Mouse (Mus musculus) megakaryocyte-erythroid progenitor cell, adult 5-6 weeks (primary cell): Measurements from ENCODE around the gene Reep1. TPM values are rescaled to one million over a fixed set of nuclear protein-coding genes. Genes with fewer than 3 reads are reported as not detected.

Experiments used
- ATAC-seq: replicated peaks from 2 replicates; pipeline ENCODE4 v1.8.0; 2016; ENCODE audit warnings: mild to moderate bottlenecking, inconsistent platforms; ENCODE audit not compliant: severe bottlenecking, poor library complexity, low FRiP score, low TSS enrichment
- total RNA-seq, 2 experiments: library from RNA; stranded (forward) in 1 of 2; stranded (reverse) in 1 of 2; fragments of 200-1000, 215-1000 nt in 1 of 2; fragments of >200 nt in 1 of 2; fragmentation: Nextera tagmentation in 1 of 2; gene quantifications; 2 replicates each; pipeline ENCODE4 v1.2.3; 2014 to 2017

The Reep1 gene
- total RNA-seq, 2 experiments from 2014 or later: not detected

DNA sequence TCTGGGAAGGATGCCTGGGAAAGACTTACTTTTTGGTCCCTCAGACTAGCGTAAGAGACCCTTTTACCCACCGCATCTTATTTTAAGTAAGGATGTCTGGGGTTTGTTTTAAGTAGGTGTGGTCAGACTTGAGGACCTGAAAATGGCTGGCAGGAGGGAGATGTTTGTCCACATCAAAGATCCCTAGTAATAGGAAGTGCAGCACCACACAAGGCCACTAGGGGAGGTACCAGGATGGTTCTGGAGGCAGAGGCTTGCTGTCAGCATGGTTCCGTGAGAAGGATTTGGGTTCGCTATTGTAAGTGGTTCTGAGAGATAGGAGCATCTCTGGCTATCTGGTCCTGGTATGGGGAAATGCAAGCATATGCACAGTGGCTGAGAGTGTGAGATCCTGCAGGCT is 63.5 kb downstream of the Reep1 start:
- ATAC-seq: 0 out of 2 replicates have a peak, but pooled peaks have one; percentile 24

DNA sequence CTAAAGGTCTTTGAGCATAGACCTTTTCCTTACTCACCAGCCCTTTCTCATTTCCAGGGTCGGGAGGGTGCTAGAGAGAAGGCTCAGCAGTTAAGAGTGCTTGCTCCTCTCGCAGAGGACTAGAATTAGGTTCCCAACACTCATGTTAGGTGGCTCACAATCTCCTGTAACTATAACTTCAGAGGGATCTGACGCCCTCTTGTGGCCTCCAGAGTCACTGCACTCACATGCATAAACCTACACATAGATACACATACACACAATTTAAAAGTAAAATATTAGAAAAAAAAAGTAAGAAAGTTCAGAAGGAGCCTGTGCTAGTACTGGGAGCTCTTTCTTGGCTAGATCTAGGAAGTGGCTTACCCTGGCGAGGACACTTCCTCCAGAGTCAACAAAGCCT is 63.9 kb downstream of the Reep1 start:
- no peak for ATAC-seq

DNA sequence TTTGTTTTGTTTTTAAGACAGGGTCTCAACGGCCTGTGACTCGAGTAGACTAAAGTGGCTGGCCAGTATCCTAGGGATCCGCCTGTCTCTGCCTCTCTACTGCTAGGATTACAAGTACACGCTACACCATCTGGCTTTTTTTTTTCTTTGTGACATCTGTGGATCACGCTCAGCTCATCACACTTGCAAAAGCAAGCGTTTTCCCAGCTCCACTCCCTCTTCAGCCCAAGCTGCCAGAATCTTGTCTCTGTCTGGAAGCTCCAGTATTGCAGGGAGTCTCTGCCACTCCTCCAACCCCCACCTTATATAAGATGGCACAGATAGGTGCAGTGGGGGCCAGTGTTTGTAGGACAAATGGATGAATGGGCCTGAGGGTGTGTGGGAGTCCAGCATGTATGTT is 64.8 kb downstream of the Reep1 start:
- no peak for ATAC-seq

DNA sequence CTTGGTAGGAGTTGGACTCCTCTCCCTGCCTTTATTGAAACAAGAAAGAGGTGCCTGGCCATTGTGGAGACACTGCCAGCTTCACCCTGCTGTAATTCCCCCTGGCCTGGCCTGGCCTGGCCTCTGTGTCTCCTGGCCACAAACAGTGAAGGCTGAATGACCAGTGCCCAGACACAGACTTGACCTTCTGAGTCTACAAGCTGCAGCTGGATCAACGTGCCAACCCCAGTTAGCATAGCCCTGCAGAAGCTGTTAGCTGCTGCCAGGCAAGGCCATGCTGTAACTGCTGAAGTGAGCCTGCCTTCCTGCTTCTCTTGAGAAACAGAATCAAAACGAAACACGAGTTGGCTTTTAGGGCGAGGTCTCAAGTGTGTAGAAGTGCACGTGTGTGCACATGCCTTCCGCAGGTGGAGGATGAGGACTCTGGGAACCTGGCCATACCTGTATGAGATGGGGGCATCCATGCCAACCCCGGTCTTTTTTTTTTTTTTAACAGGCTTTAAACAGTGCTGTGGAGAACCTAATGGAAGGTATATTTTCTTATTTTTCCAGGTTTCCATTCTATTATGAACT is 65.4 kb downstream of the Reep1 start:
- ATAC-seq: no peak

DNA sequence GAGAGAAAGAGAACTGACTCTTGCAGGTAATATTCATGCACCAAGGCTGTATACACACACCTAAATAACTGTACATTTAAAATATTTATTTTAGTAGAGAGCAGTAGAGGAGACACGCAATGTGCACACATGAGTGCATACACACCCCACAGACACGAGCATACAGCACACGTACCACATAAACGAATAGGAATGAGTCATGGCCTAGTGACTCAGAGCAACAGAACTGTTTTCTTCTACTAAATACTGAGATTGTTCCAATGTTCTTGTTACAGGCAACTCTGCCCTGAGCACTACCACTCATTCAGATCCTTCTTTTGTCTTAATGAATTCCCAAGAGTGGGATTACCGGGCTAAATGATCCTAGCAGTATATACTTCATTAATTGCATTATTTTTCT is 70.7 kb downstream of the Reep1 start:
- no peak for ATAC-seq

DNA sequence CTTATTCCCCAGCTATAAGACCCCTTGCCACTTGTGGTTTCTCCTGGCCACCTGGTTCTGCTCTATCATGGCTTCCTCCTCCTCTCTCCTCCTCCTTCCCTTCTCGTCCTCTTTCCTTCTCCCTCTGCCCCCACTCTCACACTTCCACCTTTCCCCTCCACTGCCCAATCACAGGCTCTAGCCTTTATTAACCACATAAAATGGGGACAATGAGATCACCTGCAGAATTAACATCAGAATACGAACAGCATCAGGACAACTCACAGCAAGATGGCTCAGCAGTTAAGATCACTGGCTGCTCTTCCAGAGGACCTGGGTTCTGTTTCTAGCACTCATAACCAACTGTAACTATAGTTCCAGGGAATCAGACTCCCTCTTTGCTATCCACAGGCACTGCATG is 72.5 kb downstream of the Reep1 start:
- ATAC-seq: no peak

DNA sequence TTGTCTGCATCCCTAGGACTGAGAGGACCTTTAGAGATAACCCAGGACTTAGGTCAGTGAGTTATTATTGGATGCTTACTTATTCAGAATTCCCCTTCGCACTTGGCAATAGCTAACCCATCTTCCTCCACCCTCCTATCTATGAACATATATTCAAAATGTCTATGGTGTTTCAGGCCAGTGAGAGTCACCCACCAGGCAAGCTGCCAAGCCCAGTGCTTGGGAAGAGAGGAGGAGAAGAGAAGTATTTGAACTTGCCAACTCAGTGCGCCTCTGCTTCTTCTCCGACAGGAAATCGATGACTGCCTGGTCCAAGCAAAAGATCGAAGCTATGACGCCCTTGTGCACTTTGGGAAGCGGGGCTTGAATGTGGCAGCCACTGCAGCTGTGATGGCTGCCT is 73.1 kb downstream of the Reep1 start:
- ATAC-seq: no peak

DNA sequence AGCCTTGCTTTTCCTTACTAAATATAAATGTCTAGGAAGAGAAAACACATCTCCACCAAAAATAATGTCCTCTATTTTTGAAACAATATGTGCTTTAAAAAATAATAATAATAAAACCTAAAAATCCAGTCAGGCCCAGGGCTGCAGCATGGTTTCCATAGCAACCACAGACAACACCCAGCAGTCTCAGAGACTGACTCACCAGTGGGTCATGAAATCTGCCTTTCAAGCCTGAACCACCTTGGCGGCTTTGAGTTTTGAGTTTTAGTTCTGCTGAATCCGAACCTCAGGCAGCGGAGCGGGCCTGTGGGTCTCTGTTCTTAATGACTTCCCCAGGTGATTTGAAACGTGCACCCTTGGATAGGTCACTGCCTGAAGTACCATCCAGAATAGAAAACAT is 75.8 kb downstream of the Reep1 start:
- ATAC-seq: no peak

DNA sequence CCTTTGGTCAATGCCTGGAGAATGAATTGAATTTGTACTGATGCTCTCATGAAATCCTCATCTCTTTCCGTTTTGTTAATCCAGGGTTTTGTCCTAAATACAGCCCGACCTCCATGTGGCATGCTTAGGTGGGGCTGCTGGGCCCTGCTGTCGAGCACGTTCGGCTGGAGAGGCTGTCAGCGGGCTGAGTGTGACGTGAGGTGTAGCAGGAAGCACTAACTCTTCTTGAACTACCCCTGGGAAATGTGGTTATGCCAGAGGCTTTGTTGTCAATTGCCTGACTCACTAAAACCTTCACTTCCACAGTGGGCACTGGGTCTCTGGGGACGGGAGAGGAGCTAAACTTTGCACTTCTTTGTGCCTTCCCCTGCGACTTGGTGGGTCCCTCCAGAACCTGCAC is 81.0 kb downstream of the Reep1 start:
- no peak for ATAC-seq

DNA sequence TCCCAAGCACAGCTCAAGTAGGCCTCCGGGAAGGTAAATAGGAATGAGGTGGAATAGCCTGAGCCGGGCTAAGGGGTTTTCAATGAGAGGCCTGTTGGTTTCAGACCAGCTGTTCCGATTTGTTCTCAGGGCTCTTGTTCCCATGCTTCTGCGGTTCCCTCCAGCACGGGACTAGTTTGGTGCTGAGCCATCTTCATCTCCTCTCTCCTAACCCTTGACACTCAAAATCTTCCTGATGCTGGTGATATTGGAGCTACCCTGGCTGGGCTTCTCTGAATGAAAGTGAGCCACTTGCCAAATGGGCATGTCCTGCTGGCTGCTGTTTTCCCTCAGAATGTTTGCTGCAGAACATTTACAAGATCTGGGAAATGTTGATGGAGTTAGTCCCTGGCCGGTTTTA is 84.4 kb downstream of the Reep1 start:
- no peak for ATAC-seq

DNA sequence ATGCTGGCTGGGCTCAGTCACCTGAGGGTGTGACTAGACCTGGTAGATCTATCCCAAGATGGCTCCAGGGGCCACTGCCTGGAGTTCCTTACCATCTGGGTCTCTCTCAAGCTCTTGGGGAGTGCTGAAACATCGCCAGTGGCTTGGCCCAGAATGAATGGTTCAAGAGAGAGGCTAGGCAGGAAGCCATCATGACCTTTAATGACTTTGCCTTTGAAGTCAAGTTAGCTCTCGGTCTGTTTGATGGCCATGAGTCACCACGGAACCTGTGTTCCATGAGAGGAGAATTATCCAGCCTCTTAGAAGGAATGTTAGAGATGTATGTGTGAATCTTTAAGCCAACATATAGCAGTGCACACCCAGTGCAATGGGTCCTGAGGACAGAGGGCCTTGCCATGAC is 92.0 kb downstream of the Reep1 start:
- ATAC-seq: no peak

DNA sequence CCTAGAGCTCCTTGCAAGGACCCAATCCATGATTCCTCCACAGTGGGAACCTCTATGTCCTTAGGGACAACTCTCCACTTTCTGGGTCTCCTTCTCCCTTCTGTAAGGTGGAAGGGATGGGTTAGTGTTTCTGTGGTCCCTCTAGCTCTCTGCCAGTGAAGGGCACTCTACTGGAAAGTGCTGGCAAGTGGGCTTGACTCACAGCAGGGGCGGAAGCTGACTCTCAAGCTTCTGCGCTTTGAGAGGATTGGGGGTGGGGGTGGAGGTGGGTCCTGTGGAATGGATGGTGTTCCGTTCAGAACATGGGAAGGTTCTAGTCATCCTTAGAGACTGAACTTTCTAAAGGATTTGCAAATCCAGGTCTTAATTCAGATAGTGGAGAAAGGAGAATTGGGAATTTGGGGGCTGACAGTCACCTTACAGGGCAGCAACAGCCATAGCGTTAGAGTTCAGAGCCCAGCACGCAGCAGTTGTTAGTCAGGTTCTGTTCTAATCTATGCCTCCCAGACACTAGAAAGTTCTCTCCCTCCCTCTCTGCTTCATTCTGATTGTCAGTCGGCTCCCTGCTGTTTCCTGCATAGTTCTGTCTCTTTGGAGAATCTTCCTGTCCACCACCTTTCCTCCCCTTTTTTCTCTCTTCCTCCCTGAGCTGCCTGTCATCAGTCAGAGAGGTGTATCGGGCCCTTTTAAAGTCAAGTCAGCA is 93.8 kb downstream of the Reep1 start:
- ATAC-seq: peak; percentile 75

DNA sequence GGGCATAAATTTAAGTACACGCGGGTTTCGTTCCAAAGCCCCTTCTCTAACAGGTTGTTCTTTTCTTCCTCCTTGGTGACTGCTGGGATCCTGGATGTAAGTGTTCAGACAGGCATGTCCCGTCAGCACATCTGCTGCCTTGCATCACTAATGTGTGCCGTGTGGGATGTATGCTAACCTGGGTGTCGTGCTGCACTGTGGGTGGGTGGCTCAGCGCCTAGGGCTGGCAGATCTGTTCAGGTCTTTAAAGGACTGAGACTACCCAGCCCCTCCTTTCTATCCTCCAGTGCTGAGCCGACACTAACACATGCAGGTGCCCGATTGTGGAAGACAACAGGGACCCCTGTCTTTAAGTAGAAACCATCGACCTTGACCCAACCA is 94.3 kb downstream of the Reep1 start:
- ATAC-seq: no peak

DNA sequence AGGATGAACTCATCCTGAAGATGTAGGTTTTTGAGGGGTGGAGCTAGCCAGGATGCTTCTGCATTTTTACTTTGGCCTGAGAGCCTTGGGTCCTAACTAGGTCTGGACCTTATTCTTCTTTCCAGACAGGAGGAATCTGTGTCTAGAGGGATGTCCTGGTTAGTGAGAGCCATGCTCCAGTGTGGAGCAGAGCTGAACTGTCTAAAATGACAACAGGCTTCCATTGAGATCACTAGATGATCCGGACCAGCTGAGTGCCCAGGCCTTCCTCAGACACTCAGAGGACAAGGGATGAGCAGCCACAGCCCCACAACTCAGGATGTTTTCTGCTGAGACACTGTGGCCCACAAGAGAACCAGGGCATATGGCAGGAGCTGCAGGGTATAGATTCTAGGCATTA is 96.2 kb downstream of the Reep1 start:
- no peak for ATAC-seq

DNA sequence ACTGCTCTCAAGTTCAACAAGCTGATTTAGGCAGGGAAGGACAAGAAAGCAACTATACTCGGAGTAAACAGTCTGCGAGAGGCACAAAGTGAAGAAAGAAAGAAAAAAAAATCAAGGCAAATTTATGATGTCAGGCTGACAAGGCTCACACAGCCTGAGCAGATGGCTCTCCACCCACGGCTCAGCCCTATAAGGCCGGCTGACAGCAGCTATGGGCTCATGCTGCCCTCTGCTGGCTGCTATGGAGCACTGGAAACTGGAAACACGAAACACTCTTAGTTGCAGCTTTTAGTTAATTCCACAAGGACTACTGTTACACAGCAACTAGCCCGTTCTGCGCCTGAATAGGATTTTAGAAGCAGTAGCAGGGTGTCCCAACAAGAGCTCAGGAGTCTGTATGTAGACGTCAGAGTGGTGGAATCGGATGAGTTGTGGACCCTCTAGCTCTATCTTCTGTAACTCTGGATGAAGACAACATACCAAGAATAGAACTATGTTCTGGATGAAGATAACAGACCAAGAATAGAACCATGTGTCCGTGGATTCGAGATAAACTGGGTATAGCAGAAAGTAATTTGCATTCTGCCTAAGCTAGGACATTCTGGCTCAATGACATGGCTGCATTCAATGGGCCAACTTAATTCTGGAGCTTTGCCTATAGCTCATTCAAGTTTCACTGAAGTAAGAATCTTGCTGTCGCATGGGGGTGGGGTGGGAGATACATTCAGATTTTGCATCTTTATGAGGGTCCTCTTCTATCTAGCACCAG is 96.9 kb downstream of the Reep1 start:
- peak; percentile 80 for ATAC-seq

DNA sequence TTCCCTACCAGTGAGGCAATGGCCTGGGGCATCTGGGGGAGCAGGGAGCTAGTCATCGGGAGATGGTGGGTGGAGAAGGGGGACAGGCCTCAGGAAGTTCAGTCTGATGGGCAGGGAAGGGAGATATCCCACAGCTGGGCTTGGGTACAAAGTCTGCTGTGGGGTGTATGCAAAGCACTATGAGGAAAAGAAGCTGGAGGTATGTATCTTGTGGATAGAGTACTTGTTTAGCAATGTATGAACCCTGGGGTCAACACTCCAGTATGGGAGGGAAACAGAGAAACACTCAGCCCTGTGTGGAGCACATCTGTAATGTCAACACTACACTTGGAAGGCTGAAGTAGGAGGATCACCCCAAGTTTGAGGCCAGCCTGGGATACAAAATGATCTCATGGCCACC is 99.4 kb downstream of the Reep1 start:
- ATAC-seq: no peak

DNA sequence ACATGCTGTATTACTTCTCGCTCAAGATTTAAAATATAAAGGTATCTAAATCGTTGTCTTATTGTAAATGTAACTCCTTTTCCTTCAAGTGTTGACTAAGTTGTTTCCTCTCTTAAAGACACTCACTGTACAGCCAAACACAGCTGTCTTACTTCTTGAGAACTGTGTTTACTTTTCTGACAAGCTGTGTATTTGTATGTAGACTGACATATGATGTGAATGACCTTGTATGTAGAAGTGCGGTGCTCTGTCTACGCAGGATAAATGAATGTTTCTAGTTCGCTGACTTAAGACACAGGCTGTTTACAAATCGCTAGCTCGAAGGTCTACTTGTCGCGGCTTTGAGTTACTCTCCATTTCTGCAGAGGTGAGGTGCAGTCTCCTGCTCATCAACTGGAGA is 102.5 kb downstream of the Reep1 start:
- ATAC-seq: no peak

DNA sequence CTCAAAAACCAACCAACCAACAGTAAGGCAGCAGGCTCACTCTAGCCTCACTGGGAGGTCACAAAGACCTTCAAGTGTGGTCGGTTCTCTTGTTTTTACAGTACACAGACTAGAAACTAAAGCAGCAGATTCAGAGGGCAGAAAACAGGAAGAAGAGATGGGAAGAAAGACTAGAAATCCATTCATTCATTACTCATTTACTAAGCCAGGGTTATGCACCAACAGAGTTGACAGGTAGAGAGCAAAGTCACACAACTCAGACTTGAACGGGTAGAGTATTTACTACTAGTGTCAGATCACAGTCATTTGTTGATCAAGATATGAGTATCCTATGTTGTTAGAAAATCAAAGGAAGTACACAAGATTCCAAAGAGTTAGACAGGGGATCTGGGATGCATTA is 105.5 kb downstream of the Reep1 start:
- no peak for ATAC-seq

DNA sequence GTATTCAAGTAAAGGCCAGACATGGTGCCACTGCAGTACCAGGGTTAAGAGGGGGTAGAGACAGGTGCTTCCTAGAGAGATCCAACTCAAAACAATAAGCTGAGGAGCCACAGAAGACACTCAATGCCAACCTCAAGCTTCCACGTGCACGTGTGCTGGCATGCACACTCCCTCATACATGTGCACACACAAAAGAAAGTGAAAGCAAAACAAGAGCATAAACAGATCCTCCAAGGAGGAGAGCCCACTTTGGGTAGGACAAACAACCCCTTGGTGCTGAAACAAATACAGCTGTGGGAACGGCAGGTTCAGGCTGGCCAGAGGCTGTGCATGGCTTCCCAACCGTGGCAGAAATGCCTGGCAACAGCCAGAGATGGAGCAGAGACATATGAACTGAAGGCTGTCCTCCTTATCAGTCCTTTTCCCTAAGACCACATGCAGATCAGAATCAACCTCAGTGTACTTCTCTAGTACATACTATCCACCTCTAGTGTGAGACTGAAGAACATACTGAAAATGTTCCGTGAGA is 112.5 kb downstream of the Reep1 start:
- ATAC-seq: no peak

DNA sequence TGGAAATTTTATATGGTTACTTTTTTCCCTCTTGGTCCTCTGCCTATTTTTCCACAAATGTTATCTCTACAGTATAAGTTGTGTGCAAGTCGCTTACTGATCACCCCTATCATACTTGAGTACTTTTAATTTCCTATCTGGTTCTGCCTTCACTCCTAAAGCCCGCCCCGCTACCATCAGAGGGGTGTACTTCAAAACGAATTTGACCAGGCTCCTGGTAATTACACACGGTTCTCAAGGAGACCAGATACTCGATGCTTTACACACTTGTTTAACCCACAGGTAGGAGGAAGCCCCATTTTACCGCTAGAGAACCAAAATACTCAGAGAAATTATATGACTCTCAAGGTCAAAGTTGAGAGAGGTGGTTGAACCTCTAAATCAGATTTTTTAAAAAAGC is 115.7 kb downstream of the Reep1 start:
- ATAC-seq: peak; percentile 39

DNA sequence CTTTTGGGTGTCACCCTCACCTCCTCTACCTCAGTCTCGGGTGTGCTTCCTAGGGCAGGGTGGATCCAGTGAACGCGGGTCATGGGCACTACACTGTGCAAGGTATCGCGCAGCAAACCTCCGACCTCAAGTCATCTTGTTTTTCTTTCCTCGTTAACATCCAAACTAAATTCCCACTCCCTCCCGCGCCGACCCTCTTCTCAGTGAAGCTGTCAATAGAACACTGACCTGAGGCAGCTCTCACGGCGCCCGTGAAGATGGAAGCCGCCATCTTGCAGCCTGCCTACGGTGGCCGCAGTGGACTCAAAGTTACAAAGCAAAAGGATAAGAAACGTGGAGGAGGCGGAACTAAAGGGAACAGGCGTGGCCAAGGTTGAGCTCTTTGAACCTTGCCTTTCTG is 116.1 kb downstream of the Reep1 start:
- ATAC-seq: peak; percentile 92
